Mouse (Mus musculus) inflammation-experienced regulatory T-cells (primary cell): ENCODE measurements around the gene Gm45337. TPM values are rescaled to one million over a fixed set of nuclear protein-coding genes. Genes with fewer than 3 reads are reported as not detected.

Source experiments
- polyA plus RNA-seq, 2 experiments: library from polyadenylated mRNA; unstranded; fragments of 100-300 nt; shearing (Covaris generic); gene quantifications; one replicate each; pipeline ENCODE4 v1.2.1; 2017

The Gm45337 gene
- polyA plus RNA-seq, result not detected

GRCm38 (mm10) chr7:142144507-142144906 lies at the start of gene Gm45337:
Gene Gm45337 (minus strand): TSS chr7:142144607.

GRCm38 (mm10) chr7:142190289-142190688 lies 45.9 kb upstream of the Gm45337 start, which contains the start of gene Gm10153:
Gene Gm10153 (minus strand): TSS chr7:142190389.

GRCm38 (mm10) chr7:142175905-142176304 lies 31.5 kb upstream of the Gm45337 start, which contains the start of gene Krtap5-2:
Gene Krtap5-2 (minus strand): TSS chr7:142176005.

GRCm38 (mm10) chr7:142165639-142166038 lies 21.2 kb upstream of the Gm45337 start, which contains the start of gene Gm4553:
Gene Gm4553 (minus strand): TSS chr7:142165739.

GRCm38 (mm10) chr7:142157013-142157412 lies 12.6 kb upstream of the Gm45337 start, which contains the start of gene Gm29735:
Gene Gm29735 (minus strand): TSS chr7:142157113.

GRCm38 (mm10) chr7:142135934-142136333 lies 8.5 kb downstream of the Gm45337 start, which contains the start of gene Gm39115:
Gene Gm39115 (minus strand): TSS chr7:142136034.

GRCm38 (mm10) chr7:142120629-142121028 lies 23.8 kb downstream of the Gm45337 start, which contains the start of gene Gm45618:
Gene Gm45618 (minus strand): TSS chr7:142120729.

GRCm38 (mm10) chr7:142095183-142095931 lies 49.0 kb downstream of the Gm45337 start, which contains the start of gene Dusp8:
Gene Dusp8 (minus strand): TSS chr7:142095843.

Other genes starting within 250 kb of the Gm45337 start
- gene Tollip, start 226.1 kb downstream of the Gm45337 start, polyA plus RNA-seq, result 10 to 100 TPM; 37.9 to 44.7 TPM
- under 1 TPM; 0.65 to 0.83 TPM for gene Brsk2, start 194.9 kb downstream of the Gm45337 start, polyA plus RNA-seq
- gene Mob2, start 83.5 kb downstream of the Gm45337 start, polyA plus RNA-seq, result 10 to 100 TPM; 68.2 to 68.5 TPM
- gene Dusp8, start 48.8 kb downstream of the Gm45337 start, polyA plus RNA-seq, result 1 to 10 TPM in 1 of 2 experiments, under 1 TPM in 1; 0.05 to 1.3 TPM
- under 1 TPM in 1 of 2 experiments, not detected in 1; 0.95 TPM for gene Gm45618, start 23.9 kb downstream of the Gm45337 start, polyA plus RNA-seq
- not detected for gene Gm39115, start 8.6 kb downstream of the Gm45337 start, polyA plus RNA-seq
- gene Gm29735, start 12.5 kb upstream of the Gm45337 start, polyA plus RNA-seq, result not detected
- not detected for gene Gm4553, start 21.1 kb upstream of the Gm45337 start, polyA plus RNA-seq
- not detected for gene Krtap5-2, start 31.4 kb upstream of the Gm45337 start, polyA plus RNA-seq
- gene Gm10153, start 45.8 kb upstream of the Gm45337 start, polyA plus RNA-seq, result not detected
- gene Krtap5-3, start 56.8 kb upstream of the Gm45337 start, polyA plus RNA-seq, result not detected
- not detected for gene Gm7579, start 67.3 kb upstream of the Gm45337 start, polyA plus RNA-seq
- not detected for gene Krtap5-5, start 85.4 kb upstream of the Gm45337 start, polyA plus RNA-seq
- gene Gm40460, start 96.5 kb upstream of the Gm45337 start, polyA plus RNA-seq, result not detected
- 1 to 10 TPM in 1 of 2 experiments, not detected in 1; 2.0 TPM for gene Gm2431, start 113.7 kb upstream of the Gm45337 start, polyA plus RNA-seq
- gene Gm4559, start 129.8 kb upstream of the Gm45337 start, polyA plus RNA-seq, result not detected
- not detected for gene Krtap5-1, start 152.5 kb upstream of the Gm45337 start, polyA plus RNA-seq
- gene Krtap5-4, start 158.9 kb upstream of the Gm45337 start, polyA plus RNA-seq, result under 1 TPM in 1 of 2 experiments, not detected in 1; 0.17 TPM
- 10 to 100 TPM in 1 of 2 experiments, 1 to 10 TPM in 1; 3.2 to 41.0 TPM for gene Ifitm10, start 229.1 kb upstream of the Gm45337 start, polyA plus RNA-seq
- 1 to 10 TPM; 2.4 to 9.3 TPM for gene Gm49369, start 238.1 kb upstream of the Gm45337 start, polyA plus RNA-seq
- 100 to 1,000 TPM; 384 to 590 TPM for gene Ctsd, start 243.4 kb upstream of the Gm45337 start, polyA plus RNA-seq